Mouse (Mus musculus): ENCODE measurements around the gene Ap3b1. TPM values are rescaled to one million over a fixed set of nuclear protein-coding genes. Genes with fewer than 3 reads are reported as not detected.

Ap3b1 gene
- polyA plus RNA-seq, 1 experiment, result 29.2 TPM

DNA sequence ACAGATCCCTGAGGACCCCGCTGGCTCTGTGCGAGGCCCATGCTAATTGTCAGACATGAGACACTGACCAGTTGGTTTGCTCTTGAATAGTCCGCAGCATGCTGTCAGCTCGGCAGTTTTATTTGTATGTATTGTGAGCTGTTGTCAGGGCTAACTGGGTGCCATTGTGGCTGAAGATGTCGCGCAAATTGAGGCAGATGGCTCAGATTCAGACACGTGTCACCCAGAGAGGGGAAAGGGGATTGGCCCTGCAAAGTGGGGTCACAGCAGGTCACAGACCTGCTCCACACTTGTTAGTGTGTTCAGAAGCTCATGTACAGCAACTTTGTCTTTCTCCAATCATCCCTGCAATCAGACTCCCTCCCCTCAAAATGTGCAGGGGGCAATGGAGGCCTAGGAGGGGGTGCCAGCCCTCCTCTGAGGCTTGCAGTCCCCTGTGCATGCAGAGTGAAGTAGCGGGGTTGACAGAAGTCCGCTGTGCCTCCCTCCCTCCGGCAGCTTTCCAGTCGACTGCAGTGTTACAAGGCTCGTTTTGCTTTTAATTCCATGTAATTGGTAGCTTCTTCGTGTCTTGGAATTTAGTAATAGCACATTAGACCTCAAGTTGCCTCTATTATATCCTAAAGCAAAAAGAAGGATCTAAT is 205.7 kb downstream of the Ap3b1 start:
- no peak for TF ChIP-seq CTCF (IDR thresholded peaks at IDR 0.05; ENCODE audit: insufficient read depth, low read length)
- no peak for TF ChIP-seq POLR2A (IDR thresholded peaks at IDR 0.05; ENCODE audit: borderline replicate concordance, extremely low read depth, low read depth, low read length)
- WGBS, result 92% methylated on average over 13 of the region's 13 CpGs
- H3K4me3 ChIP-seq (replicated peaks; ENCODE audit: extremely low read depth, low read depth, low read length), result no peak overlapping the region
- no peak for DNase-seq
- H3K4me1 ChIP-seq (ENCODE audit: control insufficient read depth, insufficient read depth, low read length), result 0 out of 2 replicates have a peak, but pooled peaks cover 2% of the 10 kb centered on the region

DNA sequence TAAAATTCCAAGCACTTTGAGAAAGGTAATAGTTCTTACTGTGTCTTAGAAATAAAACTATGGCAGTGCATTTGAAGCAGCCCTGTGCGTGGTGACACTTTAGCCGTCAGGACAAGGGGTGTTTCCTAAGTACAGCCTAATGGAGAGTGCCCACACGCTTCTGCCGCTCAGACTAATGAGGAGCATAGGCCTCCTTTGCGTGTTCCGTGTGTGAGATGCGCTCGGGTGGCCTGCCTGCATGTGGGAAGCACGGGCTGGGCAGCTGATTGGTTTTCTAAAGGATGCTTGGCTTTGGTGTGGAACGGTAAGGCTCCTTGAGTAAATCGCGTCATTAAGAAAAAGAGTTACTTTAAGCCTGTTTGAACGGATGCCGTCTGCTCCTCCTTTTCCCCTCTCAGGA is 206.4 kb downstream of the Ap3b1 start:
- Histone ChIP-seq H3K4me1 (ENCODE audit: control insufficient read depth, insufficient read depth, low read length) (0 out of 2 replicates have a peak, but pooled peaks cover 2% of the 10 kb centered on the region), H3K4me3 (replicated peaks; ENCODE audit: extremely low read depth, low read depth, low read length) (no peak overlapping the region)
- DNase-seq, result no peak
- WGBS, result 95% methylated on average over 14 of the region's 14 CpGs
- TF ChIP-seq POLR2A (IDR thresholded peaks at IDR 0.05; ENCODE audit: borderline replicate concordance, extremely low read depth, low read depth, low read length), result no peak
- TF ChIP-seq CTCF (IDR thresholded peaks at IDR 0.05; ENCODE audit: insufficient read depth, low read length), result no peak

DNA sequence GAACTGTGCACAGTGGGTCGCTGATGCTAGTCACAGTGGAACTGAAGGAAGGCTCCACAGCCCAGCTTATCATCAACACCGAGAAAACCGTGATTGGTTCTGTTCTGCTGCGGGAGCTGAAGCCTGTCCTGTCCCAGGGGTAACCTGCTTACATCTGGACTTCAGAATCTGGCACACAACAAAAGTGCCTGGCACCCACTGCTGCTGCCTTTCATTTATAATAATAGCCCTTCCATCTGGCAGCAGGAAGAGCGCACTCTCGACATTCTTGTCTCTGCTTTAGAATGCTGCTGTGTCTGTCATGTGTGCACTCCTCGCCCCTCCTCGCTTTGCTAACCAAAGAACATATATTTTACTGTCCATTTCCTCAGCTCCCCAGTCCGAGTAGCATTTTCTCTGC is 206.9 kb downstream of the Ap3b1 start:
- WGBS, result 73% methylated on average over 9 of the region's 9 CpGs
- 0 out of 2 replicates have a peak, but pooled peaks cover 2% of the 10 kb centered on the region for H3K4me1 ChIP-seq (ENCODE audit: control insufficient read depth, insufficient read depth, low read length)
- DNase-seq, result no peak
- TF ChIP-seq CTCF (IDR thresholded peaks at IDR 0.05; ENCODE audit: insufficient read depth, low read length) (no peak), POLR2A (IDR thresholded peaks at IDR 0.05; ENCODE audit: borderline replicate concordance, extremely low read depth, low read depth, low read length) (no peak)
- H3K4me3 ChIP-seq (replicated peaks; ENCODE audit: extremely low read depth, low read depth, low read length), result no peak overlapping the region

DNA sequence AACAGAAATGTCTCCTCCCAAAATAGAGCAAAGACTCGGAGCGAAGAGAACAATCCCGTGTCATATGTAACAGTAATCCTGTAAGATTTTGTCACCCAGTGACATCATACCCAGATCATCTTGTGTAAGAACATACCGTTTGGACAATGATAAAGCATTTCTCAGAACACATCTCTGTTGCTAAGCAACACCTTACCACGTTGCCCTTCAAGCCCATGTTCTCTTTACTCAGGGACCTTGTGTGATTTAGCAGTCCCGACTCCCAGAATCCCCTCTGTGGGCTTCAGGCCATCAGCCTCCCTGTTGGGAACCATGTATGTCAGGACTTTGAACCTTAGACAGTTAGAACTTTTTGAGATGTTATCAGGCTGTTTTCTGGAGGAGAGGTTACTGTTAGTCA is 209.0 kb downstream of the Ap3b1 start:
- WGBS, result 77% methylated on average over 6 of the region's 6 CpGs
- Histone ChIP-seq H3K4me3 (replicated peaks; ENCODE audit: extremely low read depth, low read depth, low read length) (no peak overlapping the region), H3K4me1 (ENCODE audit: control insufficient read depth, insufficient read depth, low read length) (0 out of 2 replicates have a peak, but pooled peaks cover under 1% of the 10 kb centered on the region)
- TF ChIP-seq CTCF (IDR thresholded peaks at IDR 0.05; ENCODE audit: insufficient read depth, low read length) (no peak), POLR2A (IDR thresholded peaks at IDR 0.05; ENCODE audit: borderline replicate concordance, extremely low read depth, low read depth, low read length) (no peak)
- no peak for DNase-seq

DNA sequence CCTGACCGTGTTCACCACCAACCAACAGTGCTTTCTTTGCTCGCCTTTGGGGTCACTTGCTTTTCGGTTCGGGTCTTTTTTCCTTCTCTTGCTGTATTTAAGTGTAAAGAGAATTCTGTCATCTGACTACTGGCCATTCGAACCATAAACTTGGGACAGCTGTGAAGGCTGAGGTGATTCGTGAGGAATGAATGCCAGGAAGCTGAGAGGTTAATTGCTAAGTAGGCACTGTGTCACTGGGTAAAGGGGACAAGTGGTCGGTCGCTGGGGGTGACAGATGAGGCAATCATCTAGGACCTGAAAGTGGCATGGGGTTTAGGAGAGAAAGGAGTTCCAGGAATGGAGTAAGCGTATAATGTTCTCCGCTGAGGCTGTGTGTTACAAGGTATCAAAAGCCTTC is 212.2 kb downstream of the Ap3b1 start:
- no peaks in the 10 kb centered on the region for H3K4me1 ChIP-seq (ENCODE audit: control insufficient read depth, insufficient read depth, low read length)
- no peak overlapping the region for H3K4me3 ChIP-seq (replicated peaks; ENCODE audit: extremely low read depth, low read depth, low read length)
- 85% methylated on average over 10 of the region's 10 CpGs for WGBS
- TF ChIP-seq CTCF (IDR thresholded peaks at IDR 0.05; ENCODE audit: insufficient read depth, low read length) (no peak), POLR2A (IDR thresholded peaks at IDR 0.05; ENCODE audit: borderline replicate concordance, extremely low read depth, low read depth, low read length) (no peak)
- no peak for DNase-seq

DNA sequence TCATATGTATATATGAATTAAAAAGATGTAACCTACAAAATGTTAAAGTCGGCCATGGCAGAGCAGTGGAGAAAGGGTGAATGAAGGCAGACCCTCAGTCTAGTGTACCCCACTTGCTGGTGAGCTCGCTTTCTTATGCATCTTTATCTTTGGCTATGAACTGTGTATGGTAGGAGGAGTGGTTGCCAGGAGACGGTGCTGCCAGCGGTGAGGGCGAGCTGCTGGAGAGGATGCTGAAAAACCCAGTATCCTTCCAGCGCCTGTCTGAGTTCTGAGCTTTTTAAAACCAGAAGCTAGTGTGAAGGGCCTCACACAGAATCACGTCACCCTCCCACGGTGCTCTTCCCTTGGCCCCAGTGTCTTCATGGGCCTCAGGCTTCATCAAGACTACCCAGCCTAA is 214.6 kb downstream of the Ap3b1 start:
- 93% methylated on average over 8 of the region's 8 CpGs for WGBS
- no peak for TF ChIP-seq CTCF (IDR thresholded peaks at IDR 0.05; ENCODE audit: insufficient read depth, low read length)
- TF ChIP-seq POLR2A (IDR thresholded peaks at IDR 0.05; ENCODE audit: borderline replicate concordance, extremely low read depth, low read depth, low read length), result no peak

DNA sequence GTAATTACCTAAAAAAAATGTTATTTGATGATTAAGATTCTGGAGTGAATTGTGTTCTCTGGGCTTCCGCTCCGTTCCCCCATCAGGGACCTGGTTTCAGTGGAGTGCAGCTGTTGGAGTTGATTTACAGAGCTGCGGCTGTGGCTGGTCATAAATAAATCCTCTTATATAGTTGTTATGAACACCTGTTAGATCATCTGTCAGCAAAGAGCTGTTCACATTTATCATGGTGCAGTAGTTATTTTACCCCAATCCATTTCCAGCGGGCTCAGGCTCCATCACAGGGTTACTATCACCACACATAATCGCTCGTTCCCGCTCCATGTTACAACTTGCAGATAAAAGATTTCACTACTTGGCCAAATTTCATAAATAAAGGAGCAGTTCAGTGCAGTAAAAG is 215.1 kb downstream of the Ap3b1 start:
- 82% methylated on average over 7 of the region's 7 CpGs for WGBS
- no peak overlapping the region for H3K4me3 ChIP-seq (replicated peaks; ENCODE audit: extremely low read depth, low read depth, low read length)
- H3K4me1 ChIP-seq (ENCODE audit: control insufficient read depth, insufficient read depth, low read length), result no peaks in the 10 kb centered on the region
- TF ChIP-seq CTCF (IDR thresholded peaks at IDR 0.05; ENCODE audit: insufficient read depth, low read length) (no peak), POLR2A (IDR thresholded peaks at IDR 0.05; ENCODE audit: borderline replicate concordance, extremely low read depth, low read depth, low read length) (no peak)
- DNase-seq, result no peak

More for the DNA sequence above, 214.6 kb downstream of the Ap3b1 start:
- Histone ChIP-seq H3K4me1 (ENCODE audit: control insufficient read depth, insufficient read depth, low read length) (no peaks in the 10 kb centered on the region), H3K4me3 (replicated peaks; ENCODE audit: extremely low read depth, low read depth, low read length) (no peak overlapping the region)
- DNase-seq, result no peak

DNA sequence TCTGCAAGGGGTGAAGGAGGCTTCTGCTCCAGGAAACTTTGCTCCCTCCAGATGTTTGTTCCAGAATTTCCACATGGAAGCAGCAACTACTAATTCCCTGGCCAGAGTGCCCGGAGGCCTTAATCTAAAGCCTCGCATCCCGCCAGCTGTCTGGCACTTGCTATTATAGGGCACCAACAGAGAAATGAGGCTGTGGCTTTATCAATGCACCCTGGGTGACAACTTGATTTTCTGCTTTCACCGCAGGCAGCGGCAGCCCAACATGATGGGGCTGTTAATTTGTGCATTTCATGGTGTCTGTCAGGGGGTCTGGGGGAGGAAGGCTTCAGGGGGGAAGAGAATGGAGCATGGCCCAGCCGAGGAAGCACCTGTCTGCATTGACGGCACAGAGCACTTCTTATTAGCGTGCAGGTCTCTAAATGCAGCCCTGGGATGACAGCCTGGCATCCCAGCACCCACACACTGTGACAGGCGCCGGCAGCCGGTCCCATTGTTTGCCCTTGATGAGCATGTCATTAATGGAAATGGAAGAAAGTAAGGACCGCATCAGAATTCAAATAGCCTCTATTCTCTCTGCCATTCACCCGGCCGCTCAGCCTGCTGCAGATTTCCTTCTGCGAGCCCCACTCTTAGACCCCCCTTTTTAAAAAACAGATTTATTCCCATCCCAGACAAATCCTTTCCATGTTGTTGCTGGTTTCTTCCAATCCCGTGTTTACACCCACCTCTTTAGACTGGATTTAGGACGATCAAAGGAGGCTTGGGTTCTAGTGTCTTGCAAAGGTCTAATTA is 217.0 kb downstream of the Ap3b1 start:
- H3K4me3 ChIP-seq (replicated peaks; ENCODE audit: extremely low read depth, low read depth, low read length), result no peak overlapping the region
- no peak for DNase-seq
- TF ChIP-seq POLR2A (IDR thresholded peaks at IDR 0.05; ENCODE audit: borderline replicate concordance, extremely low read depth, low read depth, low read length) (no peak), CTCF (IDR thresholded peaks at IDR 0.05; ENCODE audit: insufficient read depth, low read length) (no peak)
- H3K4me1 ChIP-seq (ENCODE audit: control insufficient read depth, insufficient read depth, low read length), result no peaks in the 10 kb centered on the region
- WGBS, result 70% methylated on average over 17 of the region's 17 CpGs

DNA sequence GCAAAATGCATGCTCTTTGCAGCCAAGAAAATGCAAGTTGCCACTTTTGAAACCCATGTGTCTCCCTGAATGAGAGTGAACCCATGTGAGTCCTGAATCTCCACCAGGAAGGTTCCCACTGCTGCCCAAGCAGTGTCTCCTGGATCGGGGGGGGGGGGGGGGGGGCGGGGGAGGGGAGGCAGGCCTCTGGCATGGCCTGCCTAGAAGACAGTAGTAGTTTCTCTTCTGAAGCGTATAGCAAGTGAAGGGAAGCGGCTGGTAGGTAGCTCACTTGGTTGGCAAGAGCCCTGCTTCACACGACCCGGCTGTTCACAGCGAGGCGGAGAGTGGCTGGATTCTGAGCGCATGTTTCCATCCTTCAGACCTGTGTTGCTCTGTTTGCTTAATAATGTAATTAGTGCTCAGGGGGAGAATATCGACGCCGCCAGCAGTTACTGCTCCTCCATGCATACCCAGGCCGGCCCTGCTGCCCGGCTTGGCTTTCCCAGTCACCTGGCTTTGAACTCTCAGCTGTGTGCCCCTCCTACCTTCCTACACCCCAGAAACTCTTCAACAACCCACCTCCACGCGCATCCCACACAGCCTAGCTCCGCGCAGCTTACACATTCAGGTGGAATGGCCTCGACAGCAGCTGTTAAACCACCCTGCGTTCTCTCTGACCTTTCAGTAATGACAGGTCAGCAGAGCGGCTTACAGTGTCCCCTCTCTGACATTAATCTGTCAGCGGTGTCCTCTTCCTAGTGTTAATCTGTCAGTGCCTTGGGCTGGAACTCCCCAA is 217.8 kb downstream of the Ap3b1 start:
- WGBS, result 63% methylated on average over 22 of the region's 22 CpGs
- H3K4me1 ChIP-seq (ENCODE audit: control insufficient read depth, insufficient read depth, low read length), result no peaks in the 10 kb centered on the region

More for the DNA sequence above, 217.8 kb downstream of the Ap3b1 start:
- H3K4me3 ChIP-seq (replicated peaks; ENCODE audit: extremely low read depth, low read depth, low read length), result no peak overlapping the region
- no peak for TF ChIP-seq CTCF (IDR thresholded peaks at IDR 0.05; ENCODE audit: insufficient read depth, low read length)
- no peak for TF ChIP-seq POLR2A (IDR thresholded peaks at IDR 0.05; ENCODE audit: borderline replicate concordance, extremely low read depth, low read depth, low read length)
- DNase-seq, result no peak

All from lung, adult 2 months (tissue).